Mouse (Mus musculus) skeletal muscle tissue, adult 2 months (tissue): ENCODE measurements at regions not wholly inside any gene's neighbourhood (a gene's known extent, or its start where the extent isn't known, plus 50 kb on each side); places are given as distances from the start of the nearest gene placed in this dataset.

Source experiments
- DNase-seq: peaks from one replicate; pipeline ENCODE4 v3.0.0-alpha.2; 2012; ENCODE audit warnings: low read depth, low spot score

- DNase-seq, result no peak
These were observed 301.3 kb upstream of the Clnk start for GRCm38 (mm10) chr5:39177891-39178290.

- peak; percentile 7 for DNase-seq
These were observed 300.3 kb upstream of the Clnk start for GRCm38 (mm10) chr5:39176906-39177305.

- no peak for DNase-seq
These were observed 296.9 kb upstream of the Clnk start for GRCm38 (mm10) chr5:39173491-39173890.

GRCm38 (mm10) chr5:39159651-39160050, 283.0 kb upstream of the Clnk start:
- no peak for DNase-seq

- no peak for DNase-seq
These were observed 279.2 kb upstream of the Clnk start for GRCm38 (mm10) chr5:39155763-39156162.

- no peak for DNase-seq
These were observed 276.7 kb upstream of the Clnk start for GRCm38 (mm10) chr5:39153291-39153794.

GRCm38 (mm10) chr5:39151917-39152316, 275.3 kb upstream of the Clnk start:
- DNase-seq, result no peak

GRCm38 (mm10) chr5:39150891-39151290, 274.3 kb upstream of the Clnk start:
- no peak for DNase-seq

- no peak for DNase-seq
These were observed 269.0 kb upstream of the Clnk start for GRCm38 (mm10) chr5:39145658-39146057.

- DNase-seq, result no peak
These were observed 267.6 kb upstream of the Clnk start for GRCm38 (mm10) chr5:39144225-39144624.

GRCm38 (mm10) chr5:39143648-39144047, 267.0 kb upstream of the Clnk start:
- DNase-seq, result peak; percentile 3

- no peak for DNase-seq
These were observed 261.8 kb upstream of the Clnk start for GRCm38 (mm10) chr5:39138375-39138774.

GRCm38 (mm10) chr5:39128931-39129330, 252.3 kb upstream of the Clnk start:
- DNase-seq, result peak; percentile 17

- DNase-seq, result no peak
These were observed 250.2 kb upstream of the Clnk start for GRCm38 (mm10) chr5:39126833-39127232.

- DNase-seq, result peak; percentile 7
These were observed 249.7 kb upstream of the Clnk start for GRCm38 (mm10) chr5:39126270-39126691.

GRCm38 (mm10) chr5:39110336-39110735, 233.7 kb upstream of the Clnk start:
- no peak for DNase-seq

- no peak for DNase-seq
These were observed 232.9 kb upstream of the Clnk start for GRCm38 (mm10) chr5:39109526-39109925.

GRCm38 (mm10) chr5:39099113-39099512, 222.5 kb upstream of the Clnk start:
- DNase-seq, result no peak

- no peak for DNase-seq
These were observed 218.3 kb upstream of the Clnk start for GRCm38 (mm10) chr5:39094875-39095274.

GRCm38 (mm10) chr5:39076555-39077178, 200.1 kb upstream of the Clnk start:
- no peak for DNase-seq

- DNase-seq, result no peak
These were observed 193.1 kb upstream of the Clnk start for GRCm38 (mm10) chr5:39069683-39070082.

- DNase-seq, result no peak
These were observed 186.4 kb upstream of the Clnk start for GRCm38 (mm10) chr5:39063061-39063460.

- no peak for DNase-seq
These were observed 176.1 kb upstream of the Clnk start for GRCm38 (mm10) chr5:39052490-39053250.
